Mouse (Mus musculus) hindbrain, embryonic 10.5 days (tissue): Measurements from ENCODE around the gene Kcnc3. TPM values are rescaled to one million over a fixed set of nuclear protein-coding genes. Genes with fewer than 3 reads are reported as not detected.

Experiments
- DNase-seq: peaks from one replicate; pipeline ENCODE4 v3.0.0-alpha.2; 2017; ENCODE audit warnings: low spot score
- H3K27ac ChIP-seq: fragments of 300-500 bp; sonication (generic); 2 replicates; pipeline ENCODE4 v1.5.1; 2016; ENCODE audit warnings: mild to moderate bottlenecking, moderate library complexity
- H3K27me3 ChIP-seq: fragments of 300-500 bp; sonication (generic); 2 replicates; pipeline ENCODE4 v1.6.1; 2016; ENCODE audit warnings: mild to moderate bottlenecking; ENCODE audit not compliant: poor library complexity, insufficient read depth, severe bottlenecking
- H3K36me3 ChIP-seq: fragments of 300-500 bp; sonication (generic); 2 replicates; pipeline ENCODE4 v1.6.1; 2016; ENCODE audit warnings: mild to moderate bottlenecking, moderate library complexity
- H3K4me1 ChIP-seq: fragments of 300-500 bp; sonication (generic); replicated peaks from 2 replicates; pipeline ENCODE4 v1.6.1; 2016; ENCODE audit warnings: mild to moderate bottlenecking
- H3K4me3 ChIP-seq: fragments of 300-500 bp; sonication (generic); 2 replicates; pipeline ENCODE4 v1.5.1; 2016; ENCODE audit warnings: mild to moderate bottlenecking, moderate library complexity
- H3K9me3 ChIP-seq: fragments of 300-500 bp; sonication (generic); 2 replicates; pipeline ENCODE4 v1.6.1; 2016; ENCODE audit warnings: mild to moderate bottlenecking, moderate library complexity
- WGBS: fragments of 180-500 bp; shearing (Covaris S2); methylation state at CpG from one replicate; pipeline ENCODE4 v1.1.7; 2016; 5-methylcytosine and 5-hydroxymethylcytosine counted together
- polyA plus RNA-seq: library from polyadenylated mRNA; unstranded; fragments of >200 nt; fragmentation: Nextera tagmentation; extraction: Ambion mirVana; gene quantifications from 2 replicates; pipeline ENCODE4 v1.2.1, GENCODE M21; 2016

Kcnc3 gene
- polyA plus RNA-seq, 1 experiment from 2014 or later: 1.5 TPM

- 86% methylated on average over 31 of the region's 31 CpGs for WGBS
- no peak for DNase-seq
- H3K4me3 ChIP-seq: peak overlapping the region; percentile 92
- H3K27ac ChIP-seq: no peak overlapping the region
- H3K36me3 ChIP-seq: peaks cover 33% of the 10 kb centered on the region
- no peaks in the 10 kb centered on the region for H3K9me3 ChIP-seq
- H3K27me3 ChIP-seq: 0 out of 2 replicates have a peak, but pooled peaks cover 3% of the 10 kb centered on the region
- peaks cover 28% of the 10 kb centered on the region for H3K4me1 ChIP-seq
Measured at GRCm38 (mm10) chr7:44552141-44552908, 38.1 kb upstream of the Kcnc3 start.

- H3K27ac ChIP-seq: peak overlapping the region; percentile 92
- peak; percentile 92 for DNase-seq
- peak overlapping the region; percentile 92 for H3K4me3 ChIP-seq
- H3K4me1 ChIP-seq: peaks cover 18% of the 10 kb centered on the region
- peaks cover 33% of the 10 kb centered on the region for H3K36me3 ChIP-seq
- WGBS: under 1% methylated on average over 32 of the region's 32 CpGs
- H3K27me3 ChIP-seq: 0 out of 2 replicates have a peak, but pooled peaks cover 3% of the 10 kb centered on the region
- no peaks in the 10 kb centered on the region for H3K9me3 ChIP-seq
Measured at GRCm38 (mm10) chr7:44553196-44553764, 37.2 kb upstream of the Kcnc3 start.

- peaks cover 33% of the 10 kb centered on the region for H3K36me3 ChIP-seq
- H3K4me3 ChIP-seq: peak within 1 kb of the TSS; percentile 92
- under 1% methylated on average over 22 of the region's 22 CpGs for WGBS
- DNase-seq: peak; percentile 96
- H3K4me1 ChIP-seq: peaks cover 15% of the 10 kb centered on the region
- H3K27ac ChIP-seq: peak within 1 kb of the TSS; percentile 92
- H3K27me3 ChIP-seq: 0 out of 2 replicates have a peak, but pooled peaks cover 3% of the 10 kb centered on the region
- no peaks in the 10 kb centered on the region for H3K9me3 ChIP-seq
Measured at GRCm38 (mm10) chr7:44553826-44554225, 36.6 kb upstream of the Kcnc3 start, which contains the start of gene Nr1h2. Gene Nr1h2, minus strand, starts transcription at chr7:44553951.

GRCm38 (mm10) chr7:44557629-44558028 lies 32.8 kb upstream of the Kcnc3 start:
- H3K9me3 ChIP-seq: no peaks in the 10 kb centered on the region
- 73% methylated on average over 2 of the region's 2 CpGs for WGBS
- H3K4me1 ChIP-seq: peaks cover 9% of the 10 kb centered on the region
- no peak for DNase-seq
- H3K27ac ChIP-seq: no peak overlapping the region
- no peak overlapping the region for H3K4me3 ChIP-seq
- H3K36me3 ChIP-seq: no peaks in the 10 kb centered on the region
- H3K27me3 ChIP-seq: no peaks in the 10 kb centered on the region

GRCm38 (mm10) chr7:44560435-44561400 lies 29.7 kb upstream of the Kcnc3 start:
- Histone ChIP-seq H3K4me3 (no peak overlapping the region), H3K27me3 (no peaks in the 10 kb centered on the region; the same call in 1 of the 2 replicates), H3K27ac (no peak overlapping the region), H3K9me3 (no peaks in the 10 kb centered on the region), H3K4me1 (no peaks in the 10 kb centered on the region), H3K36me3 (no peaks in the 10 kb centered on the region)
- peak; percentile 80 for DNase-seq
- 54% methylated on average over 18 of the region's 18 CpGs for WGBS

- H3K27ac ChIP-seq: no peak overlapping the region
- WGBS: 53% methylated on average over 8 of the region's 8 CpGs
- no peak for DNase-seq
Measured at GRCm38 (mm10) chr7:44563284-44563683, 27.2 kb upstream of the Kcnc3 start.

GRCm38 (mm10) chr7:44564486-44564885 lies 26.0 kb upstream of the Kcnc3 start:
- no peaks in the 10 kb centered on the region; the same call in 1 of the 2 replicates for H3K27me3 ChIP-seq
- H3K9me3 ChIP-seq: no peaks in the 10 kb centered on the region
- no peak overlapping the region for H3K27ac ChIP-seq
- H3K4me1 ChIP-seq: no peaks in the 10 kb centered on the region
- no peak overlapping the region for H3K4me3 ChIP-seq
- no peaks in the 10 kb centered on the region for H3K36me3 ChIP-seq
- no peak for DNase-seq
- 85% methylated on average over 10 of the region's 10 CpGs for WGBS

More at GRCm38 (mm10) chr7:44563284-44563683, 27.2 kb upstream of the Kcnc3 start:
- no peaks in the 10 kb centered on the region for H3K4me1 ChIP-seq
- H3K4me3 ChIP-seq: no peak overlapping the region
- no peaks in the 10 kb centered on the region for H3K9me3 ChIP-seq
- H3K27me3 ChIP-seq: no peaks in the 10 kb centered on the region; the same call in 1 of the 2 replicates
- H3K36me3 ChIP-seq: no peaks in the 10 kb centered on the region

GRCm38 (mm10) chr7:44565414-44565813 lies 25.1 kb upstream of the Kcnc3 start:
- H3K4me3 ChIP-seq: no peak overlapping the region
- no peaks in the 10 kb centered on the region for H3K9me3 ChIP-seq
- H3K36me3 ChIP-seq: no peaks in the 10 kb centered on the region
- H3K4me1 ChIP-seq: no peaks in the 10 kb centered on the region
- H3K27ac ChIP-seq: no peak overlapping the region
- WGBS: 75% methylated on average over 6 of the region's 6 CpGs
- no peaks in the 10 kb centered on the region; the same call in 1 of the 2 replicates for H3K27me3 ChIP-seq
- DNase-seq: no peak

GRCm38 (mm10) chr7:44568803-44569202 lies 21.7 kb upstream of the Kcnc3 start:
- Histone ChIP-seq H3K27me3 (no peaks in the 10 kb centered on the region; the same call in 1 of the 2 replicates), H3K27ac (no peak overlapping the region), H3K4me3 (no peak overlapping the region), H3K36me3 (no peaks in the 10 kb centered on the region), H3K4me1 (peaks cover 15% of the 10 kb centered on the region), H3K9me3 (no peaks in the 10 kb centered on the region)
- DNase-seq: no peak
- WGBS: 82% methylated on average over 9 of the region's 9 CpGs

- 86% methylated on average over 6 of the region's 6 CpGs for WGBS
- no peak overlapping the region for H3K4me3 ChIP-seq
- no peaks in the 10 kb centered on the region for H3K36me3 ChIP-seq
- H3K27ac ChIP-seq: no peak overlapping the region
- no peak for DNase-seq
- H3K9me3 ChIP-seq: no peaks in the 10 kb centered on the region
- H3K4me1 ChIP-seq: peaks cover 15% of the 10 kb centered on the region
- no peaks in the 10 kb centered on the region for H3K27me3 ChIP-seq
Measured at GRCm38 (mm10) chr7:44570989-44571388, 19.5 kb upstream of the Kcnc3 start.

GRCm38 (mm10) chr7:44571811-44572210 lies 18.7 kb upstream of the Kcnc3 start:
- Histone ChIP-seq H3K9me3 (no peaks in the 10 kb centered on the region), H3K27ac (0 out of 2 replicates have a peak overlapping the region, but pooled peaks have one; percentile 12), H3K4me3 (no peak overlapping the region), H3K36me3 (no peaks in the 10 kb centered on the region), H3K27me3 (no peaks in the 10 kb centered on the region), H3K4me1 (peaks cover 15% of the 10 kb centered on the region)
- DNase-seq: no peak
- 24% methylated on average over 4 of the region's 4 CpGs for WGBS

GRCm38 (mm10) chr7:44572213-44572701 lies 18.2 kb upstream of the Kcnc3 start, which contains the start of gene Napsa:
Gene Napsa, plus strand, starts transcription at chr7:44572380.
- H3K27ac ChIP-seq: 0 out of 2 replicates have a peak within 1 kb of the TSS, but pooled peaks have one; percentile 12
- DNase-seq: no peak
- no peaks in the 10 kb centered on the region for H3K9me3 ChIP-seq
- H3K36me3 ChIP-seq: no peaks in the 10 kb centered on the region
- H3K4me3 ChIP-seq: no peak within 1 kb of the TSS
- peaks cover 15% of the 10 kb centered on the region for H3K4me1 ChIP-seq
- no peaks in the 10 kb centered on the region for H3K27me3 ChIP-seq
- WGBS: 33% methylated on average over 7 of the region's 7 CpGs
